Mouse (Mus musculus) neural tube, embryonic 15.5 days (tissue): ENCODE results near the gene Psmd2. TPM values are rescaled to one million over a fixed set of nuclear protein-coding genes. Genes with fewer than 3 reads are reported as not detected.
A peak's percentile ranks its signal among the peaks of the same experiment; 100 is the strongest.

Experiments used
- ATAC-seq: fragments of 200-750 bp; cut with Nextera tagmentation; 2 replicates; pipeline ENCODE4 v1.8.0; 2017; ENCODE audit warnings: mild to moderate bottlenecking, moderate TSS enrichment, moderate library complexity; ENCODE audit not compliant: low FRiP score
- H3K27ac ChIP-seq: fragments of 300-500 bp; sonication (generic); replicated peaks from 2 replicates; pipeline ENCODE4 v1.5.1; 2015; ENCODE audit warnings: mild to moderate bottlenecking, inconsistent platforms
- H3K27me3 ChIP-seq: fragments of 300-500 bp; sonication (generic); replicated peaks from 2 replicates; pipeline ENCODE4 v1.6.1; 2015; ENCODE audit warnings: inconsistent platforms
- H3K36me3 ChIP-seq: fragments of 300-500 bp; sonication (generic); 2 replicates; pipeline ENCODE4 v1.6.1; 2015; ENCODE audit warnings: inconsistent platforms
- H3K4me1 ChIP-seq: fragments of 300-500 bp; sonication (generic); 2 replicates; pipeline ENCODE4 v1.6.1; 2015; ENCODE audit warnings: inconsistent platforms
- H3K4me2 ChIP-seq: fragments of 300-500 bp; sonication (generic); 2 replicates; pipeline ENCODE4 v1.6.1; 2015; ENCODE audit warnings: inconsistent platforms, mild to moderate bottlenecking, moderate library complexity
- H3K4me3 ChIP-seq: fragments of 300-500 bp; sonication (generic); replicated peaks from 2 replicates; pipeline ENCODE4 v1.5.1; 2015; ENCODE audit warnings: mild to moderate bottlenecking, inconsistent platforms
- H3K9ac ChIP-seq: fragments of 300-500 bp; sonication (generic); replicated peaks from 2 replicates; pipeline ENCODE4 v1.6.1; 2015; ENCODE audit warnings: mild to moderate bottlenecking, inconsistent platforms
- H3K9me3 ChIP-seq: fragments of 300-500 bp; sonication (generic); replicated peaks from 2 replicates; pipeline ENCODE4 v1.6.1; 2016; ENCODE audit warnings: inconsistent platforms
- WGBS: fragments of 180-500 bp; shearing (Covaris S2); methylation state at CpG from one replicate; pipeline ENCODE4 v1.1.7; 2015; ENCODE audit warnings: mixed read lengths; 5-methylcytosine and 5-hydroxymethylcytosine counted together
- polyA plus RNA-seq: library from polyadenylated mRNA; unstranded; fragments of >200 nt; fragmentation: Nextera tagmentation; extraction: Ambion mirVana; gene quantifications from 2 replicates; pipeline ENCODE4 v1.2.1, GENCODE M21; 2015

Gene Psmd2
- 340 and 342 TPM in 2 replicates for polyA plus RNA-seq

DNA sequence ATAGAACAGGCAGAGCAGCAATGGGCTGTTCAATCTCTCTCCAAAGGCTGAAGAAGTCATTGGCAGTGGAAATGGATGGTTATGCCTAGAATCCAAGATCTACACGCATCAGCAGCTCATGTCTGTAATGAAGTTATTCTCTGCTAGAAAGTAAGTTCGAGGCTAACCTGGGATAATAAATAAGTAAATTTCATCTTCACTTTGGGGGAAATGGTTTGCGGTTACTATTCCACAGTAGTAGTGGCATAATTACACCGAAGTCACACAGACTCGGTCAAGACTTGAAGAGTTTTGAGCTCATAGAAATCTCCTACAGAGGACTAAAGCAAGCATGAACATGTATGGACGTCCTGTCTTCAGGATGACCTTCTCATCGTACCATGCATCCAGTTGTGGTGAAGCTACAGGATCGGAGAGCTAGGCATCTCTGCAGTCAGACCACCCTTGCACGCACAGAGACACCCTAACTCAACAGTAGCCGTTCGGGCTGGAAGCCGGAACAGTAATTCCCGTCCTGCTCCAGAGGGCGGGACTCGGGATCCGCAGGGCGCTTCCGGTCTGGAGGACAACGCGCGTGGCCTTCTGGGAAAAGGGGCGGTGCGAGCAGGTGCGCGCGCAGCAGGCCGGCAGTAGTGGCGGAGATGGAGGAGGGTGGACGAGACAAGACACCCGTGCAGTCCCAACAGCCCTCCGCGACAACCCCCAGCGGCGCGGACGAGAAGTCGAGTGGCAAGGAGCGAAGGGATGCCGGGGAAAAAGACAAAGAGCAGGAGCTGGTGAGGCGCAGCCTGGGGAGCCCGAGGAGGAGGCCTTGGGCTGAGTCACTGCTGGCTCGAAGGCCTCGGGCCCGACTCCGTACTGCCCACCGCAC lies at the start of gene Psmd2:
Gene Psmd2, plus strand, starts transcription at position 577 of the 871 bp plus-strand sequence.
- Histone ChIP-seq H3K9me3 (no peaks in the 10 kb centered on the region), H3K4me2 (peak within 1 kb of the TSS; percentile 88), H3K4me3 (peak within 1 kb of the TSS; percentile 92), H3K4me1 (peaks cover 18% of the 10 kb centered on the region), H3K27ac (peak within 1 kb of the TSS; percentile 83), H3K36me3 (peaks cover 22% of the 10 kb centered on the region), H3K27me3 (no peaks in the 10 kb centered on the region), H3K9ac (peak within 1 kb of the TSS; percentile 94)
- peak; percentile 97 for ATAC-seq
- 2% methylated on average over 46 of the region's 46 CpGs for WGBS

DNA sequence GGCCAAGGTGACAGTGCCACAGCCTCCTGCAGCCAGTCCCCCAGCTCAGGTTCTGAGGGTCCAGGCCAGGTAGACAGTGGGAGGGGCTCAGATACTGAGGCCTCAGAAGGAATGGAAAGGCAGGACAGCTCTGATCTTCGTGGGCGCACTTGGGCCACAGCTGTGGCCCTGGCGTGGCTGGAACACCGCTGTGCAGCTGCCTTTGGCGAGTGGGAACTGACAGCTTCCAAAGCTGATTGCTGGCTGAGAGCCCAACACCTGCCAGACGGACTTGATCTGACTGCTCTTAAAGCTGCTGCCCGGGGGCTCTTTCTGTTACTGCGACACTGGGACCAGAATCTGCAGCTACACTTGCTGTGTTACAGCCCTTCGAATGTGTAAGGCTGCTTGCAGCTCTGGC lies 46.7 kb upstream of the Psmd2 start:
- ATAC-seq: no peak
- H3K36me3 ChIP-seq: peaks cover 48% of the 10 kb centered on the region
- no peak overlapping the region for H3K4me3 ChIP-seq
- H3K9ac ChIP-seq: no peak overlapping the region
- no peaks in the 10 kb centered on the region for H3K27me3 ChIP-seq
- H3K27ac ChIP-seq: no peak overlapping the region
- peaks cover 14% of the 10 kb centered on the region for H3K4me1 ChIP-seq
- no peaks in the 10 kb centered on the region for H3K9me3 ChIP-seq
- no peak overlapping the region for H3K4me2 ChIP-seq
- 44% methylated on average over 9 of the region's 9 CpGs for WGBS

DNA sequence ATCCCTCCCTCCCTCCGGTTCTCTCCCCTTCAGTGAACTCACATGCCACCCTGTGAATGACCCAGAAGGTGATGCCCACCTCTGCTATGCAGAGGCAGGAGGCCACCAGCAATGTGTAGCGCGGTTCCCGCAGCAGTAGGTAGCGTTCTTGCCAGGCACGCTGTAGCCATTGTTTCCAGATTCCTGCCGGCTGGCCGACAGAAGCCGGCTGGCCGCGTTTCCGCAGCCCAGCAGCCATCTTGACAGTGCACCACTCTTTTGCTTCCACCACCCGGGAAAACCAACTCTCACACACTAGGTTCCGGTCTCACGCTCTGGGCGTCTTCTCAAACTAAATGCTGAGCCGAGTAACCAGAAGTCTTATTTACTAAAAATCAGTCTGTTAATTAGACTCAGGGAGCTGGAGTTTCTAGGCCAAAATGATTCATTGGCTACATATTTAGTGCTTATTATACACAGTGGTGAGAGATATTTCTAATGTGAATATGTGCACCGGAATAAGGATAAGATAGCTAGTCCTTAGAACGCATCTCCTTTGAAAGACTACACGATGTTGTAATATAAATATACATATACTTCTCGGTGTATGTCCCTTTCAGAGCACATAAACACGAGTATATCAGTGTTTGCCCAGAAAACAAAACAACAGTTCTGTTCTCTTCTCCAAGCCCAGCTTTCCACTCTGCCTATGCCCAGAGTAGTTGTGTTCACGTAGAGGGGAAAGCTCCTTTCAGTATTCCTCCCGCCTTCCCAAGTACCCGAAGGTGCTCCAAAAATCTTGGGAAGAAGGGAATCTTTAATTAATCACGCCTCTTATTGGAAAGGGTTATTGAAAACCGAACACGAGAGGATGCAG lies 40.7 kb upstream of the Psmd2 start:
- under 1% methylated on average over 28 of the region's 28 CpGs for WGBS
- peak overlapping the region; percentile 81 for H3K4me3 ChIP-seq
- ATAC-seq: peak; percentile 78

DNA sequence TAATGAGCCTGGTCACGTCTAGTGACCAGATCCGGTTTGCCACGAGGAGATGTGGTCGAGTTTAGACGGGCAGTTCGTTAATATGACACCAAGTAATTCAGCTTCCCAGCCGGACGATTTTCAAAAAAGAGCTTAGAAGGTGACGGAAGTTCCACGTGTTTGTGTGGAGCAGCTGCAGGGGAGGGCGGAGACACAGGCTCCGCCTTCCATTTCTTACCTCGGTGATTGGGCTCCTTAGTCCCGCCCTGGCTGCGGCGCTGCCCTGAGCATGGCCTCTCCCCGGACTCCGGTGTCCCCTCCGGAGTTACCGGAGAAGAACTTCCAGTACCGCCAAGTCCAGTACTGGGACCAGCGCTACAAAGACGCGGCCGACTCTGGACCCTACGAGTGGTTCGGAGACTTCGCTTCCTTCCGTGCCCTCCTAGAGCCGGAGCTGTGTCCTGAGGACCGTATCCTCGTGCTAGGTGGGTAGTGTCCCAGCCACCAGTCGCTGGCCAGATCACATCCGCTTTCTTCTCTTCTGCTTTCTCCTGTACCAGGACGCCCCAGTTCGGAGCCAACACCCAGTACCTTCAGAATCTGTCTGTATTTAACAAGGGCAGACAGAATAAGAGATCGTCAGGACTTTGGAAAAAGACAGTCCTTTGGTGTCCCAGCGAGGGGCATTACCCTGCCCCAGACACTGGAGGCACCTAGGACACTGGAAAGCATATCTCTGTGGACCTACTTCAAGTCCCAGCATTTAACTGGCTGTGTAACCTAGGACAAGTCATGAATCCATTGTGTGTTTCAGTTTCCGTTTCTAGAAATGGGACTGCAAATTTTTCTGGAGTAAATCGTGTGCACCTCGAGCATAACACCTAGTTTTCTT lies 39.9 kb upstream of the Psmd2 start, which contains the start of the genes Eef1akmt4, Gm49333 and Alg3:
Gene Eef1akmt4, plus strand, starts transcription at position 237 of the 871 bp plus-strand sequence.
Gene Gm49333, plus strand, starts transcription at position 254 of the 871 bp plus-strand sequence.
Gene Alg3, minus strand, starts transcription at position 379 of the 871 bp plus-strand sequence.
- Histone ChIP-seq H3K27me3 (no peaks in the 10 kb centered on the region), H3K4me2 (peak within 1 kb of the TSS; percentile 80), H3K9ac (peak within 1 kb of the TSS; percentile 90), H3K27ac (peak within 1 kb of the TSS; percentile 88), H3K4me3 (peak within 1 kb of the TSS; percentile 81), H3K4me1 (peaks cover 31% of the 10 kb centered on the region), H3K9me3 (no peaks in the 10 kb centered on the region), H3K36me3 (peaks cover 9% of the 10 kb centered on the region)
- 2% methylated on average over 41 of the region's 41 CpGs for WGBS
- peak; percentile 93 for ATAC-seq

More for the DNA sequence above, 40.7 kb upstream of the Psmd2 start:
- Histone ChIP-seq H3K27ac (peak overlapping the region; percentile 88), H3K4me1 (peaks cover 31% of the 10 kb centered on the region), H3K4me2 (peak overlapping the region; percentile 80), H3K9ac (peak overlapping the region; percentile 90), H3K9me3 (no peaks in the 10 kb centered on the region), H3K27me3 (no peaks in the 10 kb centered on the region), H3K36me3 (peaks cover 18% of the 10 kb centered on the region)

DNA sequence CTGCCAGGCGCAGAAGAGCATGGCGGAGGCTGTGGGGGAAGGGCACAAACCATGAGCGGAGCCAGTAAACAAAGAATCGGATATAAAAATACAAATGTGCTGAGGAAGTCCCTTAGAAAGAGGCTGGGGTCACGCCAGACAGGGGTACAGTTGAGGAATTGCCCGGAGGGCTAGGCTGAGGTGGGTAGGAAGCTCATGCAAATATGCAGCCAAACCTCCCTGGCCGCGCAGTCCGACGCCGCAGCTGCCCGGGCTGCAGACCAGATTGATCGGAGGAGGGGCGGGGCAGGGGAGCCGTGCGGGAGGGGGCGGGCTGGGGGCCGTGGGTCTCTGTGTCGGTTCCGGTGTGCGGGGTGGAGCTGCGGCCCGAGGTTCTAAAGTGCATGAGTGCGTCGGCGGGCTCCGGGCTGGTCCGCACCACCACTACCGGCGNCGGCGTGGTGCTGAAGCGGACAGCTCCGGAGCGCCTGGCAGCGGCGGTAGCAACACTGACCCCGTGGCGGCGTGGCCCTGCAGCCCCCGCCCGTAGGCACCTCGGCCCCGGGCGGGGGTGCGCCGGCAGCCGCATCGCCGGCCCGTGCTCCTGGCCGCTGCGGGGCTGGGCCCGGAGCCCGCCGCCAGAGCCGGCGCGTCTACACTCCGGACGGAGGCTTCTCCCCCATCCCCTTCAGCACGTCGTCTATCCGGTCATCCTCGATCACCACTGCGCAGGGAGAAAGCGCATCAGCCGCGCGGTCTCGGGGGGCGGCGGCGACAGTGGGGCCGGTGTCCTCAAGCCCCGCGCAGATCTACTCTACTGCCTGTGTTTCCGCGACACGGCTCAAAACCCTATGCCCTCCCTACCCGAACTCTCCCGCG lies 31.7 kb upstream of the Psmd2 start:
- Histone ChIP-seq H3K4me2 (peak overlapping the region; percentile 84), H3K4me3 (peak overlapping the region; percentile 85), H3K27ac (peak overlapping the region; percentile 97), H3K4me1 (peaks cover 34% of the 10 kb centered on the region), H3K9ac (peak overlapping the region; percentile 88), H3K9me3 (no peaks in the 10 kb centered on the region), H3K27me3 (no peaks in the 10 kb centered on the region), H3K36me3 (peaks cover 11% of the 10 kb centered on the region)
- WGBS: under 1% methylated on average over 63 of the region's 83 CpGs
- ATAC-seq: peak; percentile 14

DNA sequence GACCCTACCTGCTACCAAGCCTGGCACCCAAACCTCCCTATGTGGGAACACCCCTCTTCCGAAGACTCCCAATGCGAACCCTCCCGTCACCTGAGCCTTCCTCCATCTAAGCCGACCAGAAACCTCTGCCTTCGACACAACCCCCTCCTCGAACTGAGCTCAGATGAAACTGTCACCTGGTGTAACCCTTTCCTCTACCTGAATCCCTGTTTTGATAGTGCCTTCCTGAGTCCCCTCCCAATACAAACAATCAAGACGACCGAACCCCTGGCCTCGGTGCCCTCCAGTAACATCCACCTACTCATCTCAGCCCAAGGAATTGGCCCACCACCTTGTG lies 31.1 kb upstream of the Psmd2 start:
- Histone ChIP-seq H3K4me1 (peaks cover 34% of the 10 kb centered on the region), H3K4me3 (peak overlapping the region; percentile 85), H3K27ac (peak overlapping the region; percentile 97), H3K9ac (peak overlapping the region; percentile 88), H3K27me3 (no peaks in the 10 kb centered on the region), H3K9me3 (no peaks in the 10 kb centered on the region), H3K4me2 (peak overlapping the region; percentile 84), H3K36me3 (peaks cover 11% of the 10 kb centered on the region)
- ATAC-seq: peak; percentile 5; the same call in 1 of the 2 replicates
- WGBS: 0% methylated on average over 9 of the region's 9 CpGs

DNA sequence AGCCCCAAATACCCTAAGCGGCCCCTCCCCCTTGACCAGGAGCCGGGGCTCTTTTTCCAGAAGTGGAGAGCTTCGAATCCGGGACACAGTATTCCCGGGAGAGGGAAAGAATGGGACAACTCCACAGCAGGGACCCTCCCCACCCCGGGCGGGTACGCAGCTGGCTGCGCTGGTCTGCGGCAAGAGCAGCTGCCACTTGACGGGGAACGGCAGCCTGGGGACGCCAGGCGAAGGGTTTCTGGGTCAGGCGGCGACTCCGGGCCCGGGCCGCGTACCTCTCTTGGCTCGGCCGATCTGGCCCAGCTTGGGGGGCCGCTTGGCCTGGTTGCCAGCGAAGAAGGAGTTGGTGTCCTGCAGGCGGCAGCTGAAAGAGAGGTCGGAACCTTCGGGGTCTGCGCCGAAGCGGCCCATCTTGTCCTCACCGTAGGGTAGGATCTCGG lies 30.7 kb upstream of the Psmd2 start:
- no peaks in the 10 kb centered on the region for H3K27me3 ChIP-seq
- peaks cover 11% of the 10 kb centered on the region for H3K36me3 ChIP-seq
- under 1% methylated on average over 32 of the region's 32 CpGs for WGBS
- H3K4me2 ChIP-seq: peak overlapping the region; percentile 84
- H3K9me3 ChIP-seq: no peaks in the 10 kb centered on the region
- peaks cover 34% of the 10 kb centered on the region for H3K4me1 ChIP-seq
- H3K9ac ChIP-seq: peak overlapping the region; percentile 88
- H3K27ac ChIP-seq: peak overlapping the region; percentile 97
- H3K4me3 ChIP-seq: peak overlapping the region; percentile 85
- ATAC-seq: peak; percentile 0; the same call in 1 of the 2 replicates

DNA sequence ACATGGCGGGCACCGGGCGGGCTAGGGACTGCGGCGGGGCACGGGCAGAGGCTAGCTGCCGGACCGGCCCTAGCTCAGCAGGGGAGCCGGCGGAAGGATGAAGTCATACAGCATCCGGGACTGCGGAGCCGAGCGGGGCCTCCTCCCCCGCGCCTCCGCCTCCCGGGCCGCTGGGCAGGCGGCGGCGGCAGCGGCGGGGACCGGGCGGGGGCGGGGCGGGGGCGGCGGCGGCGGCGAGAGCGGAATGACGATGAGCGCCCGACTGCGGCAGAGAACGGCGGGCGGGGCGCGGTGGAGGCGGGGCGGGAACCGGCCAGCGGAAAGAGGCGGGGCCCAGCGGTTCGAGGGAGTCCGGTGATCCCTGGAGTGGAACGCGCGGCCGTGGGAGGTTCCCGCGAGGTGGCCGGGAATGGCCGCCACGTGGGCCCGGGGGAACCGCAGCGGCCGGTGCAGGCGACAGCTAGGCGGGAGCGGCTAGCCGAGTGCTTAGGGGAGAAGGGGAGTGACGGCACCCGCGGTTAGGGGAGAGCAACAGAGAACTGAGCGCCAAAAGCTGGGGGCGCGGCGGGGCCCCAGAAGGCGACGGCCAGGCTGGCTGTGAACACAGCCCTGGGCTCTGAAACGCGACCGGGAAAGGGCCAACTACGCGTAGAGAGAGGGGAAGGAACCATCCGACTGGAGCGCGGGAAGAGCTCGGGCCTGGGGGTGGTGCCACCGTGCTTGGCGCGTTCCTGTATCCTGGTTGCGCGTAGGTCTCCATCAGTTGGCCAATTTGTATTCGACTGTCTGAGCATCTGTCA lies 30.1 kb upstream of the Psmd2 start, which contains the start of gene Camk2n2:
Gene Camk2n2, minus strand, starts transcription at position 97 of the 800 bp plus-strand sequence.
- WGBS: under 1% methylated on average over 76 of the region's 92 CpGs
- H3K4me2 ChIP-seq: peak within 1 kb of the TSS; percentile 84
- peak within 1 kb of the TSS; percentile 88 for H3K9ac ChIP-seq
- ATAC-seq: peak; percentile 74
- H3K27ac ChIP-seq: peak within 1 kb of the TSS; percentile 97
- H3K9me3 ChIP-seq: no peaks in the 10 kb centered on the region
- H3K4me1 ChIP-seq: peaks cover 34% of the 10 kb centered on the region
- H3K36me3 ChIP-seq: peaks cover 11% of the 10 kb centered on the region
- H3K4me3 ChIP-seq: peak within 1 kb of the TSS; percentile 85
- H3K27me3 ChIP-seq: no peaks in the 10 kb centered on the region

DNA sequence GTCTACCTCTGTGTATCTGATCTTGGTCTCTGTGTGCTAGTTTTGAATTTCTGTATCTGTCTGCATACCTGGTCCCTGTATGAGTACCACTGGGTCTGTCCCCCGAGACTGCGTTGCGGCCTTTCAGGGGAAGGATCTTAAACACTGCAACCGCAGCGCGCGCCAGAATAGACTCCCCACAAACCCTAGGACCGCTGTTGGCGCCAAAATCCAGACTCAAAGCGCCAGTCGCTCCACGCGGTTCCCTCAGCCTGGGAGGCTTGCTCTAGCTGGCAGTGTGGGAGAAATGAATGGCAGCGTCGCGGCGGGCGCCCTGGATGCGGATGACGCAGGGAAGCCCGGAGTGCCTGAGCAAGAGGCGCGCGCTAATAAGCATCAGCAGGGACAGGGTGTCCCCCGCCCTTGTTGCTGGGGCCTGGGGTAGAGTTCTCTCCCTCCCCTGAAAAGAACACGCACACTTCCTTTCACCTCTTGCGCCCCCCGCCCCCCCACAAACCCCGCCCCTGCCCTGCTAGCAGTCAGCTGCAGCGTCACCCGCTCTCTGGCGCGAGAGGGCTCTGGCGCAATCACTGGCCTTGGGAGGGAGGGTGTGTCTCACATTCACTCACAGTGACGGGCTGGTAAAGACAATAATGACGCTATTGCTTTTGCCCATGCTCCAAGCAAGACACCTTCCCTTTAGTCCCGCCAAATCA lies 29.3 kb upstream of the Psmd2 start:
- H3K27me3 ChIP-seq: no peaks in the 10 kb centered on the region
- peak overlapping the region; percentile 97 for H3K27ac ChIP-seq
- peak overlapping the region; percentile 84 for H3K4me2 ChIP-seq
- peak overlapping the region; percentile 88 for H3K9ac ChIP-seq
- H3K4me3 ChIP-seq: peak overlapping the region; percentile 85
- H3K9me3 ChIP-seq: no peaks in the 10 kb centered on the region
- H3K4me1 ChIP-seq: peaks cover 34% of the 10 kb centered on the region
- peaks cover 11% of the 10 kb centered on the region for H3K36me3 ChIP-seq
- under 1% methylated on average over 33 of the region's 37 CpGs for WGBS
- ATAC-seq: peak; percentile 74
